Mouse (Mus musculus): ENCODE measurements at regions not wholly inside any gene's neighbourhood (a gene's known extent, or its start where the extent isn't known, plus 50 kb on each side); places are given as distances from the start of the nearest gene placed in this dataset.

- DNase-seq: no peak
Measured at GRCm38 (mm10) chr1:89392711-89393110, 61.9 kb upstream of the Agap1 start.

GRCm38 (mm10) chr1:89394471-89394870, 60.1 kb upstream of the Agap1 start:
- DNase-seq: no peak

- DNase-seq: no peak
Measured at GRCm38 (mm10) chr1:89400734-89401202, 53.8 kb upstream of the Agap1 start.

- no peak for DNase-seq
Measured at GRCm38 (mm10) chr1:89402513-89403210, 51.9 kb upstream of the Agap1 start.

GRCm38 (mm10) chr1:89403551-89404050, 51.0 kb upstream of the Agap1 start:
- no peak for DNase-seq

Data from thymus, postnatal 14 days (tissue).